Mouse (Mus musculus) common myeloid progenitor, adult 5-6 weeks (primary cell): ENCODE results near the gene 1810037I17Rik. TPM values are rescaled to one million over a fixed set of nuclear protein-coding genes. Genes with fewer than 3 reads are reported as not detected.
"Not testable (repeated sequence)": the region's sequence is repeated elsewhere in the genome, so short reads cannot be mapped to it uniquely, and the experiment has no call there.

Experiments used
- ATAC-seq: replicated peaks from 2 replicates; pipeline ENCODE4 v1.8.0; 2016; ENCODE audit warnings: low read depth, mild to moderate bottlenecking, moderate TSS enrichment, inconsistent platforms; ENCODE audit not compliant: poor library complexity, severe bottlenecking
- total RNA-seq: library from RNA; stranded (forward); fragments of 200-1000, 187-1606 nt; gene quantifications from 2 replicates; pipeline ENCODE4 v1.2.3, GENCODE M21; 2017

1810037I17Rik gene
- total RNA-seq, 1 experiment from 2014 or later = 27.8 TPM

DNA sequence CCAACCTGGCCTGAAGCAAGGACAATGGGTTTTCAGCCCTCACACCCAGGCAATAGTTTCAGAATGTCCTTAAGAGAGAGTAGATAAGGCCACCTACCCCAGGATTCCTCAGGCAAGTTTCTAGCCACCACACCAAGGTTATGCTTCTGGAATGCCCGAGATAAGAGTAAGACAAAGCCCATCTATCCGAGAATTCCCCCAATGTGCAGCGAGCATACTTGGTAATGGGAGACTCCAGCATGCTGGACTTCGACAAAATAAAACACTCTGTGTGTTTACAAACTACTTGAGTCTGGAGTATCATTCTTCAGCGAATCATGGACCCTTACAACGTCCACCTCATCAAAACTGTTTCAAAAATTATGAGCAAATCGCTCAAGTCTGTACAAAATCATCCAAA is 856 bp upstream of the 1810037I17Rik start:
- ATAC-seq = no peak

DNA sequence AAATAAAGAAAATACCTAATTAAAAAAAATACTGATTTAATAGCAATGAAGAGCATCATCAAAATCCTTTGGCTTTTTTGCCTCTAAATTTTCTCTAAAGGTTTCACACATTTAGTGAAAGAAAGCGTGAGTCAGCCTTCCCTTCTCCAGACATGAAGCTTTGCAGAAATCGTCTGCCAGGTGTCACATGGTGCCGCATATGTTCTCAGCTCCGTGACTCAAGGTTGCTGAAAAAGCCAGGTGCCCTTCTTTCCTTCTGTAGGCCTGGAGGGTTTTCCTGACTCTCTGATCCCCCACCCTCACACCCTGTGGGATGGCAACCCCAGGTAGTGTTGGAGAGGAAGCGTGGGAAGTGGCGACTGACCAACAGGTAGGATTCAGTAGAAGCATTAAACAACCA is 5.7 kb downstream of the 1810037I17Rik start:
- no peak for ATAC-seq

- no peak for ATAC-seq
Observed at GRCm38 (mm10) chr3:122932466-122932865, 8.5 kb downstream of the 1810037I17Rik start.

GRCm38 (mm10) chr3:122937176-122937575 is 13.2 kb downstream of the 1810037I17Rik start:
- not testable (repeated sequence) for ATAC-seq

GRCm38 (mm10) chr3:122939215-122939614 is 15.2 kb downstream of the 1810037I17Rik start:
- peak; percentile 84; the same call in 1 of the 2 replicates for ATAC-seq

GRCm38 (mm10) chr3:122943387-122943890 is 19.4 kb downstream of the 1810037I17Rik start:
- ATAC-seq = no peak

DNA sequence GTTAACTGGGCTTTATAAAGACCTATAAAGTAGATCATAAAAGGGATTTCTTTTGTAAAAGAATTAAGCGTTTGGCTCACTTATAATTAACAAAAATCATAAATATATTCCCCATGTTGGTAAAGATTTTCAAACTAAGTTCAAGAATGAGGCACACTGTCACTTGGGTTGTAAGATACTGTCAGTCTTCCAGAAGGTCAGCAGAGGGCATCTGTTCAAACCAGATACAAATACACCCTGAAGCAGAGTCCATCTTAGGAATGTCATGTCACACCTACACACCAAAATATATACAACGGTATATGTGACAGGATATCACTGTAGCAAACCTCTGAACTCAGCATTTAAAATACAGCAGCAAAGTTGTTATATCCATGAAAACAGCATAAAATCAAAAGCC is 26.1 kb downstream of the 1810037I17Rik start:
- no peak for ATAC-seq

- ATAC-seq = peak; percentile 77
Observed at GRCm38 (mm10) chr3:122964301-122964700, 40.3 kb downstream of the 1810037I17Rik start.

DNA sequence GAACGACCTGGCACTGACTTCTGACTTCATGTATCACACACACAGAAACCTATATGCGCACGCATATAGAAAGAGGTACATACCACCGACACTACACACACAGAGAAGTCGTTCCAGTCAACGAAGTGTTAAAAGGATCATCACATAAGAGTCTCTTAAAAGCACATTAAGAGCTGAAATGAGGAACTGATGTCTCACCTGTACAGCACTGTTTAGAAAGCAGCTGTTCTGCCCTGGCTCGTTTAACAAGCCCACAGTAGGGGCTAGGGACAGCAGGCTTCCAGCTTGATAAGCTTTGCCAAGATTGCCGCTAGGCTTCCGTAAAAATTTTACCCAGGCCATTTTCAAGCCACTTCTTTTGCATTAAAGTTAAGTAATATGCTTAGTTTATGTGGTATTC is 44.4 kb downstream of the 1810037I17Rik start:
- no peak for ATAC-seq

- ATAC-seq = peak; percentile 36; the same call in 1 of the 2 replicates
Observed at GRCm38 (mm10) chr3:122972126-122972822, 48.3 kb downstream of the 1810037I17Rik start.

DNA sequence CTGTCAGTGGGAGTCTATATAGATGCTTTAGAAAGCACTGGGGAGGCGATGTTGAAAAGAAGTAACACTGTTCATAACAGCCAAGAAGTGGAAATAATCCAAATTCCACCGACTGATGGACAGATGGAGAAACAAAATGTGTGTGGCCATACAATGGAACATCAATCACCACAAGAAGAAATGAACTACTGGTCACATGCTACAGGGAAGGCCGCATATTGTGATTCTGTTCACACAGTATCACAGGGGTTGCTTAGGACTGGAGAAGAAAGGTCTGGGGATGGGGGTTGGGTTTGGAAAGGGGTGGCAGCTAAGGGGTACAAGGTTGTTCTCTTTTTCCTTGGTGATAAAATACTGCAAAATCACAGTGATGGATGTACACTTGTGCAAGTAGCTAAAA is 50.8 kb downstream of the 1810037I17Rik start:
- no peak for ATAC-seq

GRCm38 (mm10) chr3:122975363-122975762 is 51.4 kb downstream of the 1810037I17Rik start:
- ATAC-seq = no peak

Other genes with a start within 250 kb of the 1810037I17Rik start
- 7.1 and 10.1 TPM in 2 replicates for gene Pde5a, start 195.3 kb upstream of the 1810037I17Rik start, total RNA-seq
- not detected in 2 replicates for gene Fabp2, start 29.1 kb upstream of the 1810037I17Rik start, total RNA-seq
- not detected in 2 replicates for gene Gm10959, start 4.8 kb upstream of the 1810037I17Rik start, total RNA-seq
- gene Usp53, start 60.3 kb downstream of the 1810037I17Rik start, total RNA-seq = 10.6 and 20.8 TPM in 2 replicates
- not detected in 2 replicates for gene Myoz2, start 110.8 kb downstream of the 1810037I17Rik start, total RNA-seq